Mouse (Mus musculus) intestine, postnatal 0 days (tissue): ENCODE measurements around the gene Cic. TPM values are rescaled to one million over a fixed set of nuclear protein-coding genes. Genes with fewer than 3 reads are reported as not detected.
A peak's percentile ranks its signal among the peaks of the same experiment; 100 is the strongest.

Experiments used
- ATAC-seq: fragments of 200-750 bp; cut with Nextera tagmentation; 2 replicates; pipeline ENCODE4 v1.8.0; 2017; ENCODE audit warnings: mild to moderate bottlenecking, moderate TSS enrichment, moderate library complexity
- H3K27ac ChIP-seq: fragments of 300-500 bp; sonication (generic); 2 replicates; pipeline ENCODE4 v1.5.1; 2014; ENCODE audit warnings: mild to moderate bottlenecking, low read depth, low read length, moderate library complexity
- H3K27me3 ChIP-seq: fragments of 300-500 bp; sonication (generic); replicated peaks from 2 replicates; pipeline ENCODE4 v1.6.1; 2014; ENCODE audit warnings: low read length, mixed read lengths; ENCODE audit not compliant: control insufficient read depth, insufficient read depth
- H3K36me3 ChIP-seq: fragments of 300-500 bp; sonication (generic); 2 replicates; pipeline ENCODE4 v1.6.1; 2014; ENCODE audit warnings: mild to moderate bottlenecking, moderate library complexity; ENCODE audit not compliant: control insufficient read depth, insufficient read depth
- H3K4me1 ChIP-seq: fragments of 300-500 bp; sonication (generic); replicated peaks from 2 replicates; pipeline ENCODE4 v1.6.1; 2014; ENCODE audit warnings: antibody characterized with exemption, low read length, mixed read lengths; ENCODE audit not compliant: control insufficient read depth, insufficient read depth
- H3K4me2 ChIP-seq: fragments of 300-500 bp; sonication (generic); replicated peaks from 2 replicates; pipeline ENCODE4 v1.6.1; 2014; ENCODE audit warnings: low read depth, mild to moderate bottlenecking, moderate library complexity
- H3K4me3 ChIP-seq: fragments of 300-500 bp; sonication (generic); 2 replicates; pipeline ENCODE4 v1.5.1; 2014; ENCODE audit warnings: low read depth, low read length
- H3K9ac ChIP-seq: fragments of 300-500 bp; sonication (generic); 2 replicates; pipeline ENCODE4 v1.6.1; 2014; ENCODE audit warnings: mild to moderate bottlenecking, low read depth, low read length
- H3K9me3 ChIP-seq: fragments of 300-500 bp; sonication (generic); 2 replicates; pipeline ENCODE4 v1.6.1; 2016; ENCODE audit warnings: mixed run types; ENCODE audit not compliant: control insufficient read depth
- CTCF ChIP-seq: sonication (generic); IDR thresholded peaks from 2 replicates; pipeline ENCODE4 v1.5.1; 2016; ENCODE audit warnings: low read depth, mild to moderate bottlenecking, control low read depth, antibody characterized with exemption, moderate library complexity
- WGBS: fragments of 180-500 bp; shearing (Covaris S2); extraction: QIAGEN DNeasy Blood & Tissue Kit; methylation state at CpG from one replicate; pipeline ENCODE4 v1.1.7; 2014; 5-methylcytosine and 5-hydroxymethylcytosine counted together
- polyA plus RNA-seq: library from polyadenylated mRNA; unstranded; fragments of >200 nt; fragmentation: Nextera tagmentation; extraction: Ambion mirVana; gene quantifications from 2 replicates; pipeline ENCODE4 v1.2.1, GENCODE M21; 2015

Cic gene
- polyA plus RNA-seq, 1 experiment from 2014 or later, result 17.2 TPM

DNA sequence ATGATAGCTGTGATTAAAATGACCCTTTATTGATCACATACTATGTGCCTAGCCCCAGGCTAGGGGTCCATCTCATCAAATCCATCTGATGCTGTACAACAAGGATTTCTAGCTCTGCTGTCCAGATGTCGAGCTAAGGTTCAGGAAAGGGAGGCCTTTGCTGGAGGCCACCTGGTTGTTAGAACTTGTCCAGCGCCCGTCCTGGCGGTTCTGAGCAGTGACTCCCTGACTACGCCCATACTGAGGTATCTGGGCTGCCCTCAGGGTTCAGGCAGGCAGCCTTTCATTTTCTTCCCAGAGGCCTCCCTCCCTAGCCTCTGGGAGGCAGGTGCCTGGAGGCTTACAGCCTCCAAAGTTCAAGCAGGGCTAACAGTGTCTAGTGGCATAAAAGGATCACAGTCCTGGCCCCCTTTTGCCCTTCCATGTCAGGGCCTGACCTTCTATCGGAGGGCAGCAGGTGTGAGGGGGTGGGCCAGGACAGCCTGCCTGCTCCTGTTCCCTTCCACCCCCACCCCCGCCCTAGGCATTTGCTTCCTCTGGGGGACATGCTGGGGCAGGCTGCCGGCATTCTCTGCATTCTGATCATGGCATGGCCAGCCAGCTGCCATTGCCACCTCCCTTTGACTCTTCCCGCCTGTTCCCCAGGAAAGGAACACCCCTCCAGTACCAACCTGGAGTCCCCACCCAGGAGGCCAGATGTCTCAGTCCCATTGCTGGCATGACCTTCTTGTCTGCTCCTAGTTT lies 8.2 kb downstream of the Cic start:
- TF ChIP-seq CTCF, result no peak
- WGBS, result 44% methylated on average over 9 of the region's 9 CpGs
- peak overlapping the region; percentile 9; the same call in 1 of the 2 replicates for H3K27ac ChIP-seq

DNA sequence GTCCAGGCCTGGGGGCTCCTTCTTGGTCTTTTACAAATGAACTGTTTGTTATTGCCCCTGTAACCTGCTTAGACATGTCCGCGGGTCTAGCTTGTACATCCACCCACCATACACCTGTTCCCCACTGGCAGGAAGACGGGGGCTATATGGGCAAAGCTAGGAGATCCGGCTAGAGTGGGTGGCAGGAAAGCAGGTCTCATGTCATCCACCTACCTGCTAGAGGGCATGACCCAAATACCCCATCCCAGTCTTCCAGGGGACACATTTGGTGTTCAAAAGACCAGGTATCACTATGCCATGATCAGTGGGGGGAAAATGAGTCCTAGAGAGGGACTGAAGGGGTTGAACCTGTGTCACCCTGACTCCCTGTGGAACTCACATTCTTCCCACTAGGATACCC lies 9.9 kb downstream of the Cic start:
- ATAC-seq, result no peak
- TF ChIP-seq CTCF, result no peak; the same call in 1 of the 2 replicates
- Histone ChIP-seq H3K4me1 (peaks cover 39% of the 10 kb centered on the region), H3K27ac (no peak overlapping the region), H3K36me3 (peaks cover 9% of the 10 kb centered on the region), H3K9ac (no peak overlapping the region), H3K4me2 (no peak overlapping the region; the same call in 1 of the 2 replicates), H3K9me3 (no peaks in the 10 kb centered on the region), H3K27me3 (no peaks in the 10 kb centered on the region), H3K4me3 (no peak overlapping the region)
- 83% methylated on average over 4 of the region's 4 CpGs for WGBS

More for the DNA sequence above, 8.2 kb downstream of the Cic start:
- no peaks in the 10 kb centered on the region for H3K27me3 ChIP-seq
- H3K9ac ChIP-seq, result no peak overlapping the region
- no peak; the same call in 1 of the 2 replicates for ATAC-seq
- H3K4me1 ChIP-seq, result peaks cover 31% of the 10 kb centered on the region; the same call in 1 of the 2 replicates
- peak overlapping the region; percentile 21 for H3K4me2 ChIP-seq
- H3K4me3 ChIP-seq, result no peak overlapping the region
- H3K36me3 ChIP-seq, result peaks cover 26% of the 10 kb centered on the region
- no peaks in the 10 kb centered on the region for H3K9me3 ChIP-seq

DNA sequence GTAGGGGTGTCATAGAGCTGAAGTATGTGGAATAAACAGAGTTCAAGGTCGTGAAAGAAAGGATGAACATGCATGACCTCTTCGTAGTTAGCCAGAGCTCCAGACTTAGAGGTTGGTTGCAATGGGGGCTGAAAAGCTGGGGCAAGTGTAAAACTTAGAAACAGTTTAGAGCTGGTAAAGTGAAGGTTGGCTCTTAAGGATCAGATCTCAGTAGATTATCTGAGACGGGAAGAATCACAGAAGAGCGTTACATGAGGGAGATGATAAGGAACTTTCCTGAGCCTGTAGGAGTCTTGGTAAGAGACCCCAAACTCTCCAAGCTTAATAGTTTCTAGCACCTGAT lies 10.5 kb downstream of the Cic start:
- peak overlapping the region; percentile 96 for H3K4me2 ChIP-seq
- H3K4me3 ChIP-seq, result peak overlapping the region; percentile 63
- H3K36me3 ChIP-seq, result peaks cover 5% of the 10 kb centered on the region; the same call in 1 of the 2 replicates
- ATAC-seq, result no peak
- H3K9me3 ChIP-seq, result no peaks in the 10 kb centered on the region
- peaks cover 39% of the 10 kb centered on the region for H3K4me1 ChIP-seq
- no peaks in the 10 kb centered on the region for H3K27me3 ChIP-seq
- H3K9ac ChIP-seq, result peak overlapping the region; percentile 55; the same call in 1 of the 2 replicates
- H3K27ac ChIP-seq, result peak overlapping the region; percentile 93; the same call in 1 of the 2 replicates
- TF ChIP-seq CTCF, result no peak
- WGBS, result 6% methylated on average over 4 of the region's 4 CpGs

DNA sequence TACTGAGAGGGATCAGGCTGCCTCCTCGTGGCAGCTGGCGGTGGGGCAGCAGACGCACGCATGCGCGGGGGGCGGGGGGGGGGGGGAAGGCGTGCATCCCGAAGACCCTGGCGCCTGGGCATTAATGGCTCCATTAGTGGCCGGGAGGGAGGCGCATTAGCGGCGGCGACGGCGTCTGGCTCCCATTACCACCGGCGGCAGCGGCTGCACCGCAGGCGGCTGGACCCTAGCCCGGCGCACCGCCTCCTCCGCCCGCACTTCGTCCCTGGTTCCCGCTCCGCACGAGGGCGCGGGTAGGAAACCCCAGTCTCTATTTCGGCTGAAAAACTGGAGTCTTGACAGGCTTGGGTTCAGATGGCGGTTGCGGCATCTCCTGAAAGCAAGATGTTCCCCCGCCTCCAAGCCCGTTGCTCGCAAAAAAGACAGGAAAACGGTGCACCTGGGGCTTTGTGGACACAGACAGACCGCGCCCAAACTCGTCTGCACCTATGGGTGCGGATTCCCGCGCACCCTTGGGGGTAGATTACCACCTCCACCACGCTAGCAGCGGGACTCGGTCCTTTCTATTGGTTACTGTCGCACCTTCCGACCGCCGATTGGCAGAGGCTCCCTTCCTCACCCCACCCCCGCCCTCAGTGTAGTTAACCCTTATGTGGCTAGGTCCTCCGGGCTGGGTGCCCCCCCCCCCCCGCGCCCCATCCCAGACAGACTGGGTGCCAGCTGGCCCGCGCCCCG lies 11.0 kb downstream of the Cic start:
- WGBS, result 0% methylated on average over 50 of the region's 60 CpGs
- Histone ChIP-seq H3K27me3 (no peaks in the 10 kb centered on the region), H3K4me1 (peaks cover 39% of the 10 kb centered on the region)

DNA sequence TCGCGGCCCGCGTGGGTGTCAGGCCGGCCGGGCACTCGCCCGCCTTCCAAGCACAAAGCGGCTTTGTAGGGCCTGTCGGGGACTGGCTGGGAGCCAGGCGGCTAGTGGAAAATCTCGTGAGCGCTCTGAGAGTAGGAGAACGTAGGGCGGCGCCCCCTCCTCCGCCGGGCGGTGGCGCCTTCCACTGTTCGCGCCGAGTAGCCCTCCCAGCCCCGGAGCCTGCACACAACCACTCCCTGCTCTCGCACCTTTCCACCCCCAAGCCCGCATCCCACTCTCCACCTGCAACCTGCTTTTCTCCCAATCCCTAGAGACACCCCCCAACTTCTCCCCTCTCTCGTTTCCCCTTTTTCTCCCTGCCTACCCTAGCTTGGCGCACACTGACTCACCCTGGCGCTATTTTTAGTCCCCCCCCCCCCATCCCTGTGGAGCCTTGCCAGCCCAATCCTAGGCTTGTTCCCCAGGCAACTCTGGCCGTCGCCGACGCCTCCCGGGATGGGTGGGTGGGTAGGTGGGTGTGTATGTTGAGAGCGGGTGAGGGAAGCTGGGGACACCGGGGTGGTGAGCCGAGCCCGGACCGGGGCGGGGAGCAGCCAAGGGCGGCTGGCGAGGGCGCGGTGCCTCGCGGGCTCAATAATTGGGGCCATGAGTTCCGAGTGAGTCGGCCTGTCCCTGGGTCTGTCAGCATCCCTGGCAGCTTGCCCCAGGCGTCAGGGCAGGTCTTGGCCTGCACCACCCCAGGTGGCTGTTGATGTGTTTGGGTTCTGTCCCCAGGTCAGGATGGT lies 11.8 kb downstream of the Cic start:
- peak overlapping the region; percentile 55 for H3K9ac ChIP-seq
- H3K27ac ChIP-seq, result peak overlapping the region; percentile 93
- H3K4me2 ChIP-seq, result peak overlapping the region; percentile 96
- peak; percentile 51 for TF ChIP-seq CTCF
- no peaks in the 10 kb centered on the region for H3K9me3 ChIP-seq
- H3K4me3 ChIP-seq, result peak overlapping the region; percentile 63
- under 1% methylated on average over 41 of the region's 49 CpGs for WGBS
- H3K4me1 ChIP-seq, result peaks cover 40% of the 10 kb centered on the region
- ATAC-seq, result peak; percentile 12
- H3K36me3 ChIP-seq, result no peaks in the 10 kb centered on the region; the same call in 1 of the 2 replicates
- no peaks in the 10 kb centered on the region for H3K27me3 ChIP-seq

More for the DNA sequence above, 11.0 kb downstream of the Cic start:
- Histone ChIP-seq H3K4me2 (peak overlapping the region; percentile 96), H3K36me3 (peaks cover under 1% of the 10 kb centered on the region; the same call in 1 of the 2 replicates), H3K9ac (peak overlapping the region; percentile 55), H3K9me3 (no peaks in the 10 kb centered on the region), H3K4me3 (peak overlapping the region; percentile 63), H3K27ac (peak overlapping the region; percentile 93)
- TF ChIP-seq CTCF, result peak; percentile 73
- ATAC-seq, result peak; percentile 55
